Mouse (Mus musculus) testis, adult 2 months (tissue): ENCODE measurements around the gene Rapgef2.

Experiments used
- CTCF ChIP-seq: fragments of 200-500 bp; IDR thresholded peaks from 2 replicates; pipeline ENCODE4 v1.5.1; 2012; ENCODE audit warnings: low read depth, mild to moderate bottlenecking, inconsistent platforms, low read length, moderate library complexity; ENCODE audit not compliant: control insufficient read depth, insufficient read depth, insufficient replicate concordance
- POLR2A ChIP-seq: fragments of 200-500 bp; IDR thresholded peaks from 2 replicates; pipeline ENCODE4 v1.6.1; 2012; ENCODE audit warnings: low read depth, mild to moderate bottlenecking, inconsistent platforms, low read length, moderate library complexity; ENCODE audit not compliant: control insufficient read depth

DNA sequence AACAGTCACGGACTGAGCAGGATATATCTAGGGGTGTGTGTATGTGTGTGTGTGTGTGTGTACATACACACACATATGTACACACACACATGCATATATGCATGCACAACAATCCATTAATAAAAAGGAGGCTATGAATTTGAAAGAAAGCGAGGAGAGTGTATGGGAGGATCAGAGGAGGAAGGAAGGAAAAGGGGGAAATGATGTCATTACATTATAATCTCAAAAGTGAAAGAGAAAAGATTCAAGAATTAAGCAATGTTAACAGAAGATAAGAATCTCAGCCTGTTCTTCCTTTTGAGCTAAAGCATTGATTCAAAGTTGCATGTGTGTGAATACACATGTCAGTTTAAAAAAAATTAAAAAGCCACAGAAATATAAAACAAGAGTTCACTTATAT lies 158.5 kb downstream of the Rapgef2 start:
- TF ChIP-seq CTCF, result no peak
- no peak for TF ChIP-seq POLR2A
